Mouse (Mus musculus): ENCODE data around the gene Afp. TPM values are rescaled to one million over a fixed set of nuclear protein-coding genes. Genes with fewer than 3 reads are reported as not detected.

Afp gene
- polyA plus RNA-seq, 1 experiment from 2014 or later, result 22.1 TPM

DNA sequence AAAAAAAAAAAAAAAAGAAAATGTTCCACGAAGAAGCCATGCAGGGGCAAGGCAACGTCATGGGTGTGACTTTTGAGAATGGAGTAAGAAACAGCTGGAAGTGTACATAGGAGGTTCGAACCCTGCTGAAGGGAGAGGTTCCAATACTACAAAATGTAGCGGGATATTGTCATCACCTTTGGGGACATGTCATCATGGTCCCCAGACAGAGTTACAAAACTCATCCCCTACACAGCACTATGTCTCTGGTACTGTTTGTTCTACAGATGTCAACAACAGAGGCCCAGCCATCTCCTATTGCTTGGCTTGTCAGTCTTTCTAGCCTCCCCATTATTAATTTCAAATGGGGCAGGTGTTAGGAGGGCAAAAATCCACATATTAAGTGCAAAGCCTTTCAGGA lies 16.6 kb upstream of the Afp start:
- WGBS, result 81% methylated on average over 4 of the region's 4 CpGs
- Histone ChIP-seq H3K4me1 (replicated peaks; ENCODE audit: control insufficient read depth, insufficient read depth, low read length) (no peaks in the 10 kb centered on the region), H3K4me3 (ENCODE audit: low read length) (no peak overlapping the region), H3K9ac (ENCODE audit: low read length) (no peak overlapping the region), H3K9me3 (ENCODE audit: control insufficient read depth, low read length) (no peaks in the 10 kb centered on the region), H3K27ac (ENCODE audit: low read length) (no peak overlapping the region), H3K4me2 (ENCODE audit: low read depth, low read length) (no peak overlapping the region), H3K27me3 (ENCODE audit: control insufficient read depth, insufficient read depth, low read depth, low read length) (no peaks in the 10 kb centered on the region), H3K36me3 (ENCODE audit: control insufficient read depth, insufficient read depth, low read length) (no peaks in the 10 kb centered on the region)
- no peak for ATAC-seq (ENCODE audit: low read depth)

DNA sequence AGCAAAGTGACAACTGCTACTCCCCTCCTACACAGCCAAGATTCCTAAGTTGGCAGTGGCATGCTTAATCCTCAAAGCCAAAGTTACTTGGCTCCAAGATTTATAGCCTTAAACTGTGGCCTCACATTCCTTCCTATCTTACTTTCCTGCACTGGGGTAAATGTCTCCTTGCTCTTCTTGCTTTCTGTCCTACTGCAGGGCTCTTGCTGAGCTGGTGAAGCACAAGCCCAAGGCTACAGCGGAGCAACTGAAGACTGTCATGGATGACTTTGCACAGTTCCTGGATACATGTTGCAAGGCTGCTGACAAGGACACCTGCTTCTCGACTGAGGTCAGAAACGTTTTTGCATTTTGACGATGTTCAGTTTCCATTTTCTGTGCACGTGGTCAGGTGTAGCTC lies 16.2 kb upstream of the Afp start:
- Histone ChIP-seq H3K36me3 (ENCODE audit: control insufficient read depth, insufficient read depth, low read length) (no peaks in the 10 kb centered on the region), H3K4me1 (replicated peaks; ENCODE audit: control insufficient read depth, insufficient read depth, low read length) (no peaks in the 10 kb centered on the region), H3K4me2 (ENCODE audit: low read depth, low read length) (no peak overlapping the region), H3K27me3 (ENCODE audit: control insufficient read depth, insufficient read depth, low read depth, low read length) (no peaks in the 10 kb centered on the region), H3K27ac (ENCODE audit: low read length) (no peak overlapping the region), H3K9ac (ENCODE audit: low read length) (no peak overlapping the region), H3K4me3 (ENCODE audit: low read length) (no peak overlapping the region), H3K9me3 (ENCODE audit: control insufficient read depth, low read length) (no peaks in the 10 kb centered on the region)
- WGBS, result 81% methylated on average over 5 of the region's 5 CpGs
- ATAC-seq (ENCODE audit: low read depth), result no peak

DNA sequence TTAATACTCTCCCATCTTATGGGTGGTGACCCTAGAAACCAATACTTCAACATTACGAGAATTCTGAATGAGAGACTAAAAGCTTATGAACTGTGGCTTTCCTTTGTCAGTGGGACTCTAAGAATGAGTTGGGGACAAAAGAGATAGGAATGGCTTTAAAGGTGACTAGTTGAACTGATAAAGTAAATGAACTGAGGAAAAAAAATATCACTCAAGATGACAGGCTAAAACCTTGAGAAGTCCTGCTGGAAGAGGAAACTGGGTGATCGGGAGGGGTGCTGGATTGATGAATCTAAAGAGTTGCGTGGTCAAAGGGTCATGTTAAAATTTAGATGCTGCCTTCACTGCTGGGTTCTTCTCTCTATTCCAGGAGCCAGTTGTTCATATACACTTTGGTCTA lies 13.8 kb upstream of the Afp start:
- no peaks in the 10 kb centered on the region for H3K4me1 ChIP-seq (replicated peaks; ENCODE audit: control insufficient read depth, insufficient read depth, low read length)
- no peaks in the 10 kb centered on the region for H3K9me3 ChIP-seq (ENCODE audit: control insufficient read depth, low read length)
- no peak overlapping the region for H3K9ac ChIP-seq (ENCODE audit: low read length)
- H3K36me3 ChIP-seq (ENCODE audit: control insufficient read depth, insufficient read depth, low read length), result no peaks in the 10 kb centered on the region
- WGBS, result 86% methylated on average over 3 of the region's 3 CpGs
- ATAC-seq (ENCODE audit: low read depth), result no peak
- H3K27ac ChIP-seq (ENCODE audit: low read length), result no peak overlapping the region
- H3K27me3 ChIP-seq (ENCODE audit: control insufficient read depth, insufficient read depth, low read depth, low read length), result no peaks in the 10 kb centered on the region
- no peak overlapping the region for H3K4me2 ChIP-seq (ENCODE audit: low read depth, low read length)
- no peak overlapping the region for H3K4me3 ChIP-seq (ENCODE audit: low read length)

DNA sequence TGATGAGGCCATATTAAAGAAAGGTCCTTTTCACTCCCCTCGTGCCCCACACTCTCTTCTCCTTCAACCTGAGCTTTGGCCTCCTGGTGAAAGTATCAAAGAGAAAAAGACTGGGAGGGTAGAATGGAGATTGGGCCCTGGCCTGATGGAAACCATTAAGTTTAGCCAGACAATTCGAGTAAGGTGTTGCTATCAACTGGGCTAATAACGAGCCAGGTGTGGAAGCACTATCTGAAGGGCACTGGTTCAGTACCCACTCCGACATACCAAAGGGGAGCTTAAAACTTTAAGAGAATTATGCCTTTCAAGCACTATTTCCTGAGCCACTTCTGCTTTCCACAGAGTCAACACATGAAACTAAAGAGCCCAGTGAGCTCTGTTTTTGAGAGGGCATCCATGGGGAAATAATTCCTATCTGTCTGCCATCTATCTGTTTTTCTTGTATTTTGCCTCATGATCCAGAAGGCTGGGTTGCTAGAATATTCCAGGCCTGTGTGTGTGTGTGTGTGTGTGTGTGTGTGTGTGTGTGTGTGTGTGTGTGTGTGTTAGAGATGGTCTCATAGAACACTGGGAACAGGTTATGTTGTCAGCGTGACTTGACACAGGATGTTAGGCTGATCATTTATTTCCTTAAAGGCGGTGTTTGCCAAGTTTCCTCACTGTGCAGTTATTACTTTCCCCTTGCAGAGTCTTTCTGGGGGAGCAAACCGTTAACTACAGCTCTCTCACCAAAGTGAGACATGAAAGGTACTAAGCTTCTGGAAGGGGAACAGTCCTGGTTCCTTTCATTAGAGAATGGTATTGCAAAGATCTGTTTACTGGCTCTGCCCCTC lies 13.0 kb upstream of the Afp start:
- Histone ChIP-seq H3K4me2 (ENCODE audit: low read depth, low read length) (no peak overlapping the region), H3K27ac (ENCODE audit: low read length) (no peak overlapping the region), H3K27me3 (ENCODE audit: control insufficient read depth, insufficient read depth, low read depth, low read length) (no peaks in the 10 kb centered on the region), H3K36me3 (ENCODE audit: control insufficient read depth, insufficient read depth, low read length) (no peaks in the 10 kb centered on the region), H3K9me3 (ENCODE audit: control insufficient read depth, low read length) (no peaks in the 10 kb centered on the region), H3K9ac (ENCODE audit: low read length) (no peak overlapping the region), H3K4me3 (ENCODE audit: low read length) (no peak overlapping the region), H3K4me1 (replicated peaks; ENCODE audit: control insufficient read depth, insufficient read depth, low read length) (no peaks in the 10 kb centered on the region)
- 52% methylated on average over 7 of the region's 7 CpGs for WGBS
- ATAC-seq (ENCODE audit: low read depth), result no peak

DNA sequence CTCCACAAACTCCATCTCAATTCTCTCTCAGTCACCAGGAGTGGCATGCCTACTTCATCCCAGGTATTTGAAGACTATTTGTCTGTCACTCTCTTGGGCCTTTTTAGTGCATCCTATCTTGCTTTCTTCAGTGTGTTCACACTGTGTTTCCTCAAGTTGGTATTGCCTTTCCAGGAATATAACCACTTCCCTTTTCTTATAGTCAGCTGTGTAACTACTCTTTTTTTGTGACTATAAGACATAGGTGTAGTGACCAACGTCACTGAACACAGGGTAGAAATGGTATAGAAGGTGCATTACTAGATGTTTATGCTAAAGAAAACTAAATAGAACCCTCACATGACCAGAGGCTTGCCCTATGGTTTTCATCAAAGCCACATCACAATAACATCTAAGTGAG lies 11.7 kb upstream of the Afp start:
- no peaks in the 10 kb centered on the region for H3K36me3 ChIP-seq (ENCODE audit: control insufficient read depth, insufficient read depth, low read length)
- ATAC-seq (ENCODE audit: low read depth), result no peak
- H3K27ac ChIP-seq (ENCODE audit: low read length), result no peak overlapping the region
- no peak overlapping the region for H3K4me2 ChIP-seq (ENCODE audit: low read depth, low read length)
- H3K9me3 ChIP-seq (ENCODE audit: control insufficient read depth, low read length), result no peaks in the 10 kb centered on the region
- 90% methylated on average over 1 of the region's 1 CpGs for WGBS
- H3K4me1 ChIP-seq (replicated peaks; ENCODE audit: control insufficient read depth, insufficient read depth, low read length), result no peaks in the 10 kb centered on the region
- no peak overlapping the region for H3K4me3 ChIP-seq (ENCODE audit: low read length)
- no peak overlapping the region for H3K9ac ChIP-seq (ENCODE audit: low read length)
- no peaks in the 10 kb centered on the region for H3K27me3 ChIP-seq (ENCODE audit: control insufficient read depth, insufficient read depth, low read depth, low read length)

DNA sequence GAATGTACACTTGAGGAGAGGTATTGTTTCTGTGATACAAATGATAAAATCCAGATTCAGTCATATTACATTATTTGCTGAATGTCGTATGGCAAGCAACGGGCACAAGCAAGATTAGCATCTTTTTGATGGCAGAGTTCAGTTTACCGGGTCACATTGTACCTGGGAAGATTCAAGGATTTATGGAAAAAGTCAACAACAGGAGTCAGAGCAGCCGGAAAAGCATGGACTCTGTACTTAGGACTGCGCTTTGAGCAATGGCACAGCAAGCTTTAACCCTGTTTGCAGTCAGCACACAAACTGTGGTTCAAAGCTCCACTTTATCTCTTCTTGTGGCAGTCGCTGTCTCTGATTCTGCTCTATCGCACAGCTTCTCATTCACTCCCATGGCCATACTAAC lies 4.9 kb upstream of the Afp start:
- Histone ChIP-seq H3K9me3 (ENCODE audit: control insufficient read depth, low read length) (no peaks in the 10 kb centered on the region), H3K4me2 (ENCODE audit: low read depth, low read length) (no peak overlapping the region), H3K27me3 (ENCODE audit: control insufficient read depth, insufficient read depth, low read depth, low read length) (no peaks in the 10 kb centered on the region), H3K4me1 (replicated peaks; ENCODE audit: control insufficient read depth, insufficient read depth, low read length) (no peaks in the 10 kb centered on the region), H3K9ac (ENCODE audit: low read length) (no peak overlapping the region), H3K4me3 (ENCODE audit: low read length) (no peak overlapping the region), H3K36me3 (ENCODE audit: control insufficient read depth, insufficient read depth, low read length) (no peaks in the 10 kb centered on the region), H3K27ac (ENCODE audit: low read length) (no peak overlapping the region)
- WGBS, result 74% methylated on average over 7 of the region's 7 CpGs
- no peak for ATAC-seq (ENCODE audit: low read depth)

DNA sequence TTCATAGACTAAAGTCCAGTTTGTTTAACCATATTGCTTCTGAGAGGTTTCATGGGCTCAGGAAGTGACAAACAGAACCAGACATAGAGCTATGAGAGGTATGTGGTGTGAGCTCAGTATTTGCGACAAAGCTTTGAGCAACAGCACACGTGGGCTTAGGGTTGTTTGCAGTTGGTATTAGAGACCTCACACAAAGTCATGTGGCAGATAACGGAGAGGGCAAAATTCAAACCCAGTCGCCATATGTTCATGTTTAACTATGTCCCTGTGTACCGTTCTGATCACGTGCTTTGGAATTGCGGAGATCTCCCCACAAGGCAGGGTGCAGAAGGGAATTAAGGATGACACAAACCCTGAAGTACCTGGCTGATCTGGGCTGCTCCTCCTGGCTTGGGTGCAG lies 2.2 kb upstream of the Afp start:
- ATAC-seq (ENCODE audit: low read depth), result no peak
- 72% methylated on average over 7 of the region's 7 CpGs for WGBS
- H3K4me3 ChIP-seq (ENCODE audit: low read length), result no peak overlapping the region
- no peak overlapping the region for H3K4me2 ChIP-seq (ENCODE audit: low read depth, low read length)
- H3K9ac ChIP-seq (ENCODE audit: low read length), result no peak overlapping the region
- no peaks in the 10 kb centered on the region for H3K27me3 ChIP-seq (ENCODE audit: control insufficient read depth, insufficient read depth, low read depth, low read length)
- H3K4me1 ChIP-seq (replicated peaks; ENCODE audit: control insufficient read depth, insufficient read depth, low read length), result no peaks in the 10 kb centered on the region
- no peaks in the 10 kb centered on the region for H3K36me3 ChIP-seq (ENCODE audit: control insufficient read depth, insufficient read depth, low read length)
- no peak overlapping the region for H3K27ac ChIP-seq (ENCODE audit: low read length)
- no peaks in the 10 kb centered on the region for H3K9me3 ChIP-seq (ENCODE audit: control insufficient read depth, low read length)

DNA sequence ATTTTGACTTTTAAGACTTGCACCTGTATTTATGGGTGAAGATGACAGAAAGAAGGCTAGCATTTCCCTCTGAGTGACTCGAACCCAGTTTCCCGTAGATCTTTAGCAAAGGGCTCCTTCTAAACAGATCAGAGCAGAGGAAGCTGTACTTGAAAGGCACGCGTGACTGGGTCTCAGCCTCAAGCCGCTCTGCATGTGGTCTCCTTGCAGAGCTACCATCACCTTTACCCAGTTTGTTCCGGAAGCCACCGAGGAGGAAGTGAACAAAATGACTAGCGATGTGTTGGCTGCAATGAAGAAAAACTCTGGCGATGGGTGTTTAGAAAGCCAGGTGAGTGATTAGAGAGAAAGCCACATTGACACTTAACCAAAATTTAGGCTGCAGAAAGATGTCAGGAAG lies 1.9 kb downstream of the Afp start:
- 58% methylated on average over 9 of the region's 9 CpGs for WGBS
- Histone ChIP-seq H3K9me3 (ENCODE audit: control insufficient read depth, low read length) (no peaks in the 10 kb centered on the region), H3K4me2 (ENCODE audit: low read depth, low read length) (no peak overlapping the region), H3K36me3 (ENCODE audit: control insufficient read depth, insufficient read depth, low read length) (no peaks in the 10 kb centered on the region), H3K9ac (ENCODE audit: low read length) (no peak overlapping the region), H3K4me3 (ENCODE audit: low read length) (no peak overlapping the region), H3K27me3 (ENCODE audit: control insufficient read depth, insufficient read depth, low read depth, low read length) (no peaks in the 10 kb centered on the region), H3K27ac (ENCODE audit: low read length) (no peak overlapping the region), H3K4me1 (replicated peaks; ENCODE audit: control insufficient read depth, insufficient read depth, low read length) (no peaks in the 10 kb centered on the region)
- no peak for ATAC-seq (ENCODE audit: low read depth)

DNA sequence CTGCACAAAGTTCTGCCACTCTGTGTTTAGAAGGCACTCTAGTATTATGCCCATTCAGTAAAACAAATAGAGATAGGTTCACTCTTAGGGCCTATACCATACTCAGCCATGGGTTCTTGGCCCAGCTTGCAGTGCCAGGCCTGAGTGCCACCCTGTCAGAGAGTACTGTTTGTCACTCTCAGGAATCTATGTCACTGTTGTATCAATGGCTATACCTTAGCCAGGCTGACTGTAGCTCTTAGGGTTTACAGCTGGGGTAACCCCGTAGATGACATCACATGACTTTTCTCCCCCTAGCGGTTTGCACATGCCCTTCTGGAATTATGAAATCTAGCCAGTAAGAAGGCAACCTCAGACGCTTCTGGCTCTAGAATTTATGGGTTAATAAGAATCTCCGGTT lies 3.8 kb downstream of the Afp start:
- Histone ChIP-seq H3K4me2 (ENCODE audit: low read depth, low read length) (no peak overlapping the region), H3K9me3 (ENCODE audit: control insufficient read depth, low read length) (no peaks in the 10 kb centered on the region), H3K27ac (ENCODE audit: low read length) (no peak overlapping the region), H3K9ac (ENCODE audit: low read length) (no peak overlapping the region), H3K4me1 (replicated peaks; ENCODE audit: control insufficient read depth, insufficient read depth, low read length) (no peaks in the 10 kb centered on the region), H3K27me3 (ENCODE audit: control insufficient read depth, insufficient read depth, low read depth, low read length) (no peaks in the 10 kb centered on the region), H3K4me3 (ENCODE audit: low read length) (no peak overlapping the region), H3K36me3 (ENCODE audit: control insufficient read depth, insufficient read depth, low read length) (no peaks in the 10 kb centered on the region)
- 84% methylated on average over 4 of the region's 4 CpGs for WGBS
- no peak for ATAC-seq (ENCODE audit: low read depth)

DNA sequence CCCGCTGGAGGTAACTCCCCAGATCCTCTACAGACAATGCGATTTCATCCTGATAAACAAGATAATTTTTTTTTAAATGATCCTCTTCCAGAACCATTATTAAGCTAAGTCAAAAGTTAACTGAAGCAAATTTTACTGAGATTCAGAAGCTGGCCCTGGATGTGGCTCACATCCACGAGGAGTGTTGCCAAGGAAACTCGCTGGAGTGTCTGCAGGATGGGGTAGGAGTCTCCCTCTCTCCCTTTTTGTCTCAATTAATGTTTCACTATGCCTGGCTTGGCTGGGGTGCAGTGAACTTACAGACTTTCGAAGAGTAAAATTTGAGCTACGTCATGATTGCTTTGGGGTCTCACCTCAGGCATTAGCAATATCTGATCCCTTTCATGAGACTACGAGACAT lies 9.0 kb downstream of the Afp start:
- WGBS, result 53% methylated on average over 7 of the region's 7 CpGs

More for the DNA sequence above, 9.0 kb downstream of the Afp start:
- Histone ChIP-seq H3K36me3 (ENCODE audit: control insufficient read depth, insufficient read depth, low read length) (no peaks in the 10 kb centered on the region), H3K27ac (ENCODE audit: low read length) (no peak overlapping the region), H3K4me3 (ENCODE audit: low read length) (no peak overlapping the region), H3K4me1 (replicated peaks; ENCODE audit: control insufficient read depth, insufficient read depth, low read length) (no peaks in the 10 kb centered on the region), H3K27me3 (ENCODE audit: control insufficient read depth, insufficient read depth, low read depth, low read length) (no peaks in the 10 kb centered on the region), H3K4me2 (ENCODE audit: low read depth, low read length) (no peak overlapping the region), H3K9ac (ENCODE audit: low read length) (no peak overlapping the region), H3K9me3 (ENCODE audit: control insufficient read depth, low read length) (no peaks in the 10 kb centered on the region)
- no peak for ATAC-seq (ENCODE audit: low read depth)

Data from lung, embryonic 16.5 days (tissue).